In genomic region chr15:96641111-96641820, GRCm38 (mm10) we compare ENCODE assay signal across 8 mouse cellular contexts. TPM values are rescaled to one million over a fixed set of nuclear protein-coding genes. Genes with fewer than 3 reads are reported as not detected.
DNase-seq lines count a peak whose midpoint lies in the region; ATAC-seq and TF ChIP-seq lines count a peak whose summit lies in the region.

No protein-coding gene starts in this region.

- ATAC-seq in frontal cortex, adult (ENCODE audit: low TSS enrichment) = peak; percentile 45
- peak; percentile 71 for ATAC-seq in hindbrain, postnatal 0 days
- ATAC-seq in inflammation-experienced regulatory T-cells, adult 6 months = no peak

- no peaks in the 10 kb centered on the region for H3K36me3 ChIP-seq in hindbrain, postnatal 0 days (ENCODE audit: insufficient read depth, low read length)

- no peaks in the 10 kb centered on the region for H3K9me3 ChIP-seq in hindbrain, postnatal 0 days (ENCODE audit: low read length)

- intact Hi-C loops in left cerebral cortex, postnatal 4 days (cut with DNase I) = no loop called here

- peak; percentile 80 for DNase-seq in ZHBTc4 (ENCODE audit: low read depth, low spot score)
- DNase-seq in cerebellum, adult 9-11 months = peak; percentile 84
- peak; percentile 86 for DNase-seq in hindbrain, postnatal 0 days (ENCODE audit: low spot score)
- peak; percentile 87 for DNase-seq in left cerebral cortex, postnatal 4 days
- DNase-seq in mesoderm, embryonic 11.5 days (ENCODE audit: low read depth, low spot score) = peak; percentile 89
- DNase-seq in right cerebral cortex, postnatal 14 days = peak; percentile 61

- no peaks in the 10 kb centered on the region for H3K27me3 ChIP-seq in hindbrain, postnatal 0 days (ENCODE audit: insufficient read depth, low read length)

- WGBS in hindbrain, postnatal 0 days = 0% methylated on average over 63 of the region's 63 CpGs

- peak overlapping the region; percentile 95 for H3K9ac ChIP-seq in hindbrain, postnatal 0 days (replicated peaks; ENCODE audit: low read length)

- H3K27ac ChIP-seq in hindbrain, postnatal 0 days = peak overlapping the region; percentile 100

- H3K4me2 ChIP-seq in hindbrain, postnatal 0 days (ENCODE audit: low read depth, low read length) = peak overlapping the region; percentile 94

- H3K4me1 ChIP-seq in hindbrain, postnatal 0 days (ENCODE audit: insufficient read depth, low read length) = peaks cover 9% of the 10 kb centered on the region; the same call in 1 of the 2 replicates

- H3K4me3 ChIP-seq in hindbrain, postnatal 0 days (ENCODE audit: low read length) = peak overlapping the region; percentile 69

- TF ChIP-seq CTCF in hindbrain, postnatal 0 days (IDR thresholded peaks at IDR 0.05; ENCODE audit: low read depth) = no peak

RNA-seq across cellular contexts. Expression of gene Slc38a1, which starts 1.4 kb away (rescaled TPM):
- 82.6 and 89.1 TPM in 2 replicates for total RNA-seq in hindbrain, postnatal 0 days (2014; rRNA removed)
- 109 and 115 TPM in 2 replicates for polyA plus RNA-seq in hindbrain, postnatal 0 days (2015; fragmentation: Nextera tagmentation; extraction: Ambion mirVana)
- total RNA-seq in left cerebral cortex, postnatal 4 days (2021) = 100 to 1,000 TPM; 116 to 118 TPM
- 10 to 100 TPM; 58.9 to 87.5 (median 79.1) TPM for polyA plus RNA-seq in inflammation-experienced regulatory T-cells, adult 6 months (2017; shearing (Covaris generic))

RNA-seq across cellular contexts. Expression of gene Slc38a2, which starts 58.3 kb away (rescaled TPM):
- total RNA-seq in hindbrain, postnatal 0 days (2014; rRNA removed) = 82.1 and 85.3 TPM in 2 replicates
- polyA plus RNA-seq in hindbrain, postnatal 0 days (2015; fragmentation: Nextera tagmentation; extraction: Ambion mirVana) = 72.4 and 74.4 TPM in 2 replicates
- total RNA-seq in left cerebral cortex, postnatal 4 days (2021) = 100 to 1,000 TPM; 114 to 124 TPM
- 10 to 100 TPM; 36.1 to 44.6 (median 42.9) TPM for polyA plus RNA-seq in inflammation-experienced regulatory T-cells, adult 6 months (2017; shearing (Covaris generic))
